Mouse (Mus musculus): ENCODE data around the gene Iqch.

Iqch gene

DNA sequence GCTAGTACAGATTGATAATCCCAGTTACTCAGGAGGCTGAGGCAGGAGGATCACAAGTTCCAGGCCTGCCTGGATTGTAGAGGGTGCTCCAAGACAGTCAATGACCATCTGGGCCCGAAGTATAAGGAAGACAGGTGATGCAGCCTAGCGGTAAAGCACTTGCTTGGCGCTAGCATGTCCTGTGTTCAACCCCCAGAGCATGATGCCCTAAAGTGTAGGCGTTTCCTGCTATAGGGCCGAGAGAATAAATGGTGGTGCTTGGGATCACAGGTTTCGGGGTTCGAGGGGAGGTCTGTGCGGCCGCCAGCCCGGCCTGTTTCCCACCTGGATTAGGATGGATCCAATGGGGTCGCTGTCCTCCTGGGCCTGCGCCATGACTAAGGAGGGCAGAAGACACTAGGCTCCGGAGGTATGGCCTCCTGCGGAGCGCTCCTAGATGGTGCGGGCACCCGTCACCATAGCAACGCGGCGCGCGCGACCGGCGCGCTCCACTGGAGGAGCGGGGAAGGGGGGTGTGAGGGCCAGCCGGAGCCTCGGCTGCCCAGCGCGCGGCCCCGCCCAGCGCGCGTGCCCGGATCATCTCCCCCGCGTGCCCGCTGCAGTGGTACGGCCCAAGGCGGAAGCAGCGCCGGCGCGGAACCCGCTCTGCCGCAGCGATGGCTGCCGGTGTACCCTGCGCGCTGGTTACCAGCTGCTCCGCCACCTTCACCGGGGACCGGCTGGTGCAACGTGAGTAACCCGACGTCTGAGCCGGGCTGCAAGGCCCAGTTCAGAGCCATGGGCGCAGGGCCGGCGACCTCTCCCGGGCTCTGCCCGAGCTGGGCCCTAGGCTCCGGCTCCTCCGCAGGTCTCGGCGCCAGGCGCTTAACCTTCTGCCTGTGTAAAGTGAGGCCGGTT is at the start of gene Iqch, which contains the start of gene Aagab:
Gene Iqch, minus strand, starts transcription at position 451 of the 897 bp plus-strand sequence.
Gene Aagab, plus strand, starts transcription at position 618 of the 897 bp plus-strand sequence.
- DNase-seq (ENCODE audit: low read depth in 1 of 2, low spot score in 2 of 2) = peak; percentile 94 to 96

DNA sequence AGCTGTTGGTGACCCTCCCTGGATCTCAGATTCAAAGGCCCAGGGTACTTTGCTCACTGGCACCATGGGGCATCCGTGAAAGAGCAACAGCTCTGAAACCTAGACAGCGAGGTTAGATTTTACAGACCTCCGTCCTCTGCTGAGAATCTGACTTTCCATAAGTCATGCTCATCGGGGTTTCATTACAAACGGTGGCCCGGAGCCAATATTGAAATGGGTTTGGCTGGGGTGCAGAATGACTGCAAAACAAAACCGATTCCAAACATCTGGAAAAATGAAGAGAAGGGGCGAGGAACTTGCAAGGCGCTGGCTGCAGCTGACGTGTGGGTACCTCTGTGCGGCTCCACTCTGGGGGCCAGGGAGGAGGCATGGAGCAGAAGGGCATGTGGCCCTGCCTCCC is 49.3 kb upstream of the Iqch start:
- DNase-seq (ENCODE audit: low read depth in 1 of 2, low spot score in 2 of 2) = no peak

DNA sequence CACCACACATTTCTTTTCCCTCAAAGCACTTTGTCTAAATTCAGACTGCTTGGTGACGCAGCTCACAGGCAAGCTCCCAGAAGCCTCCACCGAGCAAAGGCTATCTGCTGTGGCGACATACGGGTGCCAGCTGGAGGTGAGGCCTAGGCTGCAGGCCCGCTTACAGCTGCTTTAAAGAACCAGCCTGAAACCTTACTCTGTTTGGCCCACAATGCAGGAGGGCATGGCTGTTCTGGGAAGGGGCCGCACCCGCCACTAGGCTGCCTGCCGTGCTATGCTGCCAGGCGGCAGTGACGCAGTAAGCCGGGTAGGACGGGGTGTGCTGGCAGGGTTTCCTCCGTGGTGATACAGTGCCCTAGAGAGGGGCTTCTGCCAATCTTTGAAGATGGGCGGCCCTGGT is 48.6 kb upstream of the Iqch start:
- DNase-seq (ENCODE audit: low read depth in 1 of 2, low spot score in 2 of 2) = no peak

DNA sequence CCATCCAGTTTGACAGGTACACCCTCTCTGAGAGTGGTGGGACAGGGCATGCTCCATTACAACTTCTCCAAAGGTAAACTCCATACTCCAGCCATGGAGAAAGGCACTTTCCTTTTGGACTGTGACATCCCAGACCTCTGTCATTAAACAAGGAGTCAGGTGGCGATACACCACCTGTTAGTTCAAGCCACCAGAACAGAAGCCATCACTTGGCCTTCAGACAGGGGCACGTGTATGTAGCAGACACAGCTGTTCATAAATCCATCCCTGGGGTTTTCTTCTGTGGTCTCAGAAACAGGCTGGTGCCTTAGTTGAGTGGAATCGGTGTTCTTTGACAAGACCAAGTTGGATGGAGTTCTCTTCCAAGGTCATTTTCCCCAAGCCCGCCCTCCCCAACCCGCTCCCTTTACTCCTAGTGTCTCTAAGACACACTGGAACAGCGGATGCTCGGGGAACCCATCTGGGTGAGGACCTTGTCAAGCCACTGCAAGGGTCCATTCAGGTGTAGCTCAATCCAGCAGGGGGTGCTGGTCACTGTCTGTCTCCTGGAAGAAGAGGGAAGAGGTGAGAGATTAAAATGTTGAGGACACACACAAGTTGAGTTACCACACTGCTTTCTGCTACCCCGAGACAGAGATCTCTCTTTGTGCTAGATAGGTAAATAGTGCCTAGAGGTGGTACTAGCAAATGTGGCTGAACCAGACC is 47.7 kb upstream of the Iqch start:
- DNase-seq (ENCODE audit: low read depth in 1 of 2, low spot score in 2 of 2) = no peak

DNA sequence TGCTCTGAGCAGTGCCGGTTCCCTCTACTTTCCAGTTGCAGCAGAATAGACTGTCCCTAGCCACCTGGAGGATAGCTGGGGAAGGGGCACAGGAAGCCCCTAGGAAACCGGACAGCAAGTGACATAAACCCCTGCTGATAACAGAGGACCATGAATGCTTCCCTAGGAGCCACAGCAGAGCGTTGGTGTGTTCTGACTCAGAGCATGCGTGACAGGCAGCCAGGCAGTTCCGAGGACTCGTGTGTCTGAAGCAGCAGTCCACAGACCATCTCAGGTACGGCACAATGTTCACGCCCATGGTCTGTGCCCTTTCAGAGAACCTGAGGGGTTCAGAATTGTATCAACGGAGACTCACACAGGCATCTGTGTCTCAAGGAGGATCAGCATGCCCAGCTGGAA is 46.2 kb upstream of the Iqch start:
- DNase-seq (ENCODE audit: low read depth in 1 of 2, low spot score in 2 of 2) = no peak

DNA sequence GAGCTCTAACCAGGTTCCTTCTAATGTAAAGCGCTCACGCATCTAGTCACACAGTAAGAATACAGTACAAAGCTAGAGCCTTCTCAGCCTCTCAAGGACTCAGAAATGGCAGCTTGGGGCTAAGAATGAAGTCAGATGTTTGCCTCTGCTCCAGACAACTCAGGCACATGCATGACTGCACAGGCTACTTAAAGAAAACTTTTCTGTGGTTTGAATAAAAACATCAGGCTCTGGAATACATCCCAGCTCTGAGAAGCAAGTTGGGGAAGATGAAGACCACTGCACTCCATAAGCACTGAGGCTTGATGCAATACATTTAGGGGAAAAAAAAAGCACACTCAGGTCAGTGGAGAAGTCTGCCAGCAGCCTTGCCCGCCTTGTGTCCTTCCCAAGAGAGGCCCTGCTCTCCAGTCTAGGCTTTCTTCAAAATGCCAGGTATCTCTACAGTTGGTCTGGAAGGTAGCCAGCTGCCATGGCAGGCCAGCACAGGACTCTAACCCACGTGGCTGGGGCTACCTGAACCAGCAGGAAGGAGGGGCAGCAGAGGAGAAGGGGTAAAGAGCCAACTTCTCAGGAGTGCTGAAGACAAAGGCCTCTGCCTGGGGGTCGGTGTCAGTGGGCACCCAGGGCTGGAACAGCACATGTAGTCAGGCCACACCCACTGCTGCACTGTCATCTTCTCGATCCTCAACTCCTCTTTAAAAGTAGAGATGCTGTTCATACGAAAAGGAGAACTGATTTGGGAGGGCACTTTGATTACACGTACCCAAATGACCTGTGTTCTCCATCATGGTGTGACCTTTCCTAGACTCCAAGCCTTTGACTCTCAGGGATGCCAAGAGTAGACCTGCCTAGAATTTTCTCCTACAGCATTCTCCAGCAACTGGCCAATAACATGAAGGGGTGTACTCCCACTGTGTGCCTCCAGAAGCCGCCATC is 45.6 kb upstream of the Iqch start:
- no peak for DNase-seq (ENCODE audit: low read depth in 1 of 2, low spot score in 2 of 2)

DNA sequence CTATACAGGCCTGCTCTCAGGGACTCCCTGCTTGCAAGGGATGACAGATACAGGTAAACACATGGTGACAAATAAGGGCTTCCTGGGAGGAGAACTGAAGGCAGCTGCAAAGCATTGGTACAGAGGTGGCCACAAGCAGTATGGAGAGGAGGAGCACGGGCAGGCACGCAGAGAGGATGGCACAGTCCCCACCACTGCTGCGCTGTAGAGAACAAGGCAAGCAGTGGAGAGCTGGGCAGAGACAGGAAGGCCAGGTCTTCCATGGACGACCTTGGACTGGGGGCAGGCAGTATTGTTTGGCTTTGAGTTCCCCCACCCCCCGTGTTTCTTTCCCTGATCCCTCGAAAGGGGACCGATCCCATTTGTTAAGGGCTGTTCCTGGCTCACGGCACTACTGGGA is 42.8 kb upstream of the Iqch start:
- DNase-seq (ENCODE audit: low read depth in 1 of 2, low spot score in 2 of 2) = no peak

DNA sequence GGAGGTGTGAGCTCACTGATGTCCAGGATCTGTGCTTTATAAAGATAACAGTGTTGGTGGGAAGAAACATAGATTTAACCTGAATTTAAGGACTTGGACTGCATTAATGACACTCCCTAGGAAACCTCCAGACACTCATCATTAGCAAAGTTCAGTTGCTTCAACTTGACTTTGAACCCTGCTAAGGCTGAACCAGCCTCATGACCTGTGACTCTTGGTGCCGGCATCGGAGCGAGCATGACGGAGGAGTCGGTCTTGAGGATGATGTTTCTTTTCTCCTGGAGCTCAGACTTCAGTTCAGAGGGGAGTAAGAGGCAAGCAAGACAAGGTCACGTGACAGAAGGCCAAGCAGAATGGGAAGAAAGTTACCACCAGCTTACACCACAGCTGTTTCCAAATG is 41.7 kb upstream of the Iqch start:
- no peak for DNase-seq (ENCODE audit: low read depth in 1 of 2, low spot score in 2 of 2)

DNA sequence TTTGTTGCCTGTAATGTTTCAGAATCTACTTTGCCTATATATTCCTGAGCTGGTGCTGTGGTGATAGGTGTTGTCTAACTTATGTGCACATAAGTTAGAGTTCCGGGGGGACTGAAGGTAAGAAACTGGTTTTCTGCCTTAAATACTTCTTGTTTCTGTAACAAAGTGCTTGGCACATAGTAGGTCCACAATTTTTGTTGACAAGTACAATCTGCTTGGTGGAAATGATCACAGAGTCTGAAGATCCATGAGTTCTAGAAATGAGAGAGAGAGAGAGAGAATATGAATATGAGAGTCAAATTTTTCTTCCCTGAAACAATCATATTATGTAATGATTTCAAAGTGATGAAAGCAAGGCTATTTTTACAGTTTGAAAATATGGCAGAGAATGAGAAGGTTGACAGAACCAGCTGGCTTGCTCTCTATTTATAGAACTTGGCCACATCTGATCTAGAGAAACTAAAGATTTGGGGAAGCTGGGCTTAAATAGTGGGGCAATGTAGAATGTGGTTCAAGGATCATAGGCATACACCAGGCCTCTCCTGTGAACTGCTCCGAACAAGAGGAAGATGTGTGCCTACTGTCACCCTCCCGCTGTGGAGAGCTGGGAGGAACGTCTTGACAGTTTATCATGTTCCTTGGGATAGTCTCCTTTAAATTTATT is 39.8 kb upstream of the Iqch start:
- peak; percentile 14 to 17 for DNase-seq (ENCODE audit: low read depth in 1 of 2, low spot score in 2 of 2)

DNA sequence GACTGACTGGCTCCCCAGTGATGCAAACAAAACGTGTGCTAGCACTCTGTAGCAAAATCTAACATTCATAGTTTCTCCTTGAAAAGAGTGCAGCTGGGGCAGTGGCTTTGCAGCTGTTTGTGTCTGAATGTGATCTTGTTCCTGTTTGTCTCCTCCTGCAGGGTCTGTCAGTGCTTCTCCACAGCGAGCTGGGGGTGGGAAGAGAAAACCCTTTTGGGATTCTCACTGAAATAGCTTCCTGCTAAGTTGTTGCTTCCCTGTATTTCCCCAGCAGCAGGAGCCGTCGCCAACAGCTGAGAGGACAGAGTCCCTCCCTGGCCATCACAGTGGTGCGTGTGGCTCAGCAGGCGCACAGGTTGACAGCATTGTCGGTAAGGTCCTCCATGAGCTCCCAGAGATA is 33.8 kb upstream of the Iqch start:
- DNase-seq (ENCODE audit: low read depth in 1 of 2, low spot score in 2 of 2) = no peak

DNA sequence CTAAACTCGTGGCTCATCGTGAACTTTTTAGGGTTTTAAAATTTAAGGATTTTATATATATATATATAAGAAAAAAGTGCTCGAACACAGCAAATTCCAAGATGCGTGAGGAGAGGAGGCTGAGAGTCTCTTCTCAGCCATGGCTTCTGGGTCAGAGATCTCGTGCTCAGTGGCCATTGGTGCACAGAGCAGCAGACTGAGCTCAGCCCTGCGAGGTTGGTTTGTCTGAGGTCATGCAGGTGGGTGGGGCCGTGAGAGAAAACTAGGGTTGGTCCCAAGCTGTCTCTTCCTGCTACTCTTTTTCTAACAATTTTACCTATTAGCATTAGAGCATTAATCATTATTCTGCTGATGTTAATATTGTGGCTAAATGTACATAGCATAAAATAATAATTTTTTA is 31.0 kb upstream of the Iqch start:
- no peak for DNase-seq (ENCODE audit: low read depth in 1 of 2, low spot score in 2 of 2)

DNA sequence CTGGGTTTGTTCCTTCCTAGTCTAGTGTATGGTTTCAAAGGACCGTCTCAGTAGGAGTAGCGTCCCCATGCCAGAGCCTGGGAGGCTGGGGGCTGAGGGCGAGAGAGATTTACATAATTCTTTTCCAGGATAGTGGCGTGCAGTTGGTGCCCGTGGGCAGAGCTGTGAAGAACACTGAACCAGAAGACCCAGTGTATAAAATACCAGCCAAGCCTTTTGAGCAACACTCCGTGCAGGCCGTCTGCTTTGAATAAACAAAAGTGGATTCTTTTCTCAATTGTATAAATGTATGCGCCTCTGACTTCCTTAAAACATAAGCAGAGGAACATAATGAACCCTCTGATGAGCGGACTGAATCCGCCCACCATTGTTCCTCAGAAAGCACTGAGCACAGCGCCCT is 30.6 kb upstream of the Iqch start:
- no peak for DNase-seq (ENCODE audit: low read depth in 1 of 2, low spot score in 2 of 2)

DNA sequence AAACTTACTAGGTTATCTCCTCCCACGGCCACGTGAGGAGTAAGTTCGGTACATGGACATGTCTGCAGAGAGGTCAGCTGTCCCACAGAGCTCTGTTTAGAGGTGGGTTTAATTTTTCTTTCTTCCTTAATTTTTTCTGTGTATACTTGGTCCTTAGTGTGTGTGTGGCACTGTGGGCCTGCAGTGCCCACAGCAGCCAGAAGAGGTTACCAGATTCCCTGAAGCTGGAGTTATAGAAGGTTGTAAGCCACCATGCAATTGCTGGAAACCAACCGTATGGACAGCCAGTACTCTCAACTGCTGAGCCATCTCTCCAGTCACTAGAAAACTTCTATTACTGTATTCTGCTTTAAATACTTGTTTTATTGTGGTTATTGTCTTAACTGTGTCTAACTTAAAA is 29.8 kb upstream of the Iqch start:
- no peak for DNase-seq (ENCODE audit: low read depth in 1 of 2, low spot score in 2 of 2)

DNA sequence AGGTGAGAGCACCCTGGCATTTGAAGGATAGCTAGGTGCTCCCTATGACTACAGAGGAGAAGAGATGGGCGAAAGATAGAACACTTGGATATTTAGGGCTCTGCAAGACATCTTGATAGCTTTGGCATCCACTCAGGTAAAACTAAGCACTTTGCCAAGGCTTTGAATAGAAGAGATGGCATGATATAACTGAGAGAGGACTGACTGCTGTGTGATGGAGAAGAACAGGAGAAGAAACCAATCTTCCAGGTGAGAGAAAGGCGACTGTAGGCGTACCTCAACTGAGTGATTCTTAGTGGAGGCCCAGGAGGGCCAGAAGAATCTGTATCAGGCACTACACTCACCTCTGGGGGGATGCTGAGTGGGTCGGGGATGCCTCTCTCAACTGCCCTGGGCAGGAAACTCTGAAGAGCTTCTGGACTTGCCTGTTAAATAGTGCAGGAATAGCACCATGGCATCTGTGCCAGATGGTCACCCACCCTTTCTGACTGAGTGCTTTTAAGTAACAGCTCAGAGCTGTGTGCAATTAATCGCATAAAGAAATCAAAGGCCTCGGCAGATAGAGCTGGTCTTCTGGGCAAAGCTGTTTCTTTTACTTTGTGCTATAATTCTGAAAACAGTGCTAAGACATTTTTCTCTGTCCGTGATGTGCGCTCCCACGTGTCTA is 22.9 kb upstream of the Iqch start:
- no peak for DNase-seq (ENCODE audit: low read depth in 1 of 2, low spot score in 2 of 2)

DNA sequence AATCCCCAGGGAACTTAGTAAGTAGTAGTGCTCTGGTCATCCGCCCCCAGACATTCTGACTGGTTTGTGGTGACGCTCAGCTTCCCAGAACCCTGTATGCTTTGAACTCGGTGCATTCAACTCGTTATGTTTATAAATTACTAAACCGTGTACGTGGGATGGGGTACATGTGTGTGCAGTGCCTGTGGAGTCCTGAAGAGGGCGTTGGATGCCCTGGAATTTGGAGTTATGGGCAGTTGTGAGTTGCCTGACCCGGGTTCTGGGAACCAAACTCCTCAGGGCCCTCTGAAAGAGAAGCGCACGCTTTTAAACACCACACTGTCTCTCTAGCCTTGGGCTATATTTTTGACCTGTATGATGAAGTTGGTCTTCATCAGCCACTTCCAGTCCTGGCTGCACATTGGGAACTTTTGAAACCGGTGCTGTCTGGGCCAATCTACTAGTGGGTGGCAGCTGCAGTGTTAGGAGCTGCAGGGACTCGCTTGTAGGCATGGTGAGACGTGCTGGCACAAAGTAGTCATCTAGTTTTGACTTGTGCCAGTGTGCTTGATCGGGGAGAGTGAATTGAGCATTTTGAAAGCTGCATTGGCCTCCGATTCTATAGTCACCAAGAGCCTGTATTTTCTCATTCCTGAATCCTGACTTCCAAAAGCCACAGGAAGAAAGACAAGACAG is 21.7 kb upstream of the Iqch start:
- no peak for DNase-seq (ENCODE audit: low read depth in 1 of 2, low spot score in 2 of 2)

DNA sequence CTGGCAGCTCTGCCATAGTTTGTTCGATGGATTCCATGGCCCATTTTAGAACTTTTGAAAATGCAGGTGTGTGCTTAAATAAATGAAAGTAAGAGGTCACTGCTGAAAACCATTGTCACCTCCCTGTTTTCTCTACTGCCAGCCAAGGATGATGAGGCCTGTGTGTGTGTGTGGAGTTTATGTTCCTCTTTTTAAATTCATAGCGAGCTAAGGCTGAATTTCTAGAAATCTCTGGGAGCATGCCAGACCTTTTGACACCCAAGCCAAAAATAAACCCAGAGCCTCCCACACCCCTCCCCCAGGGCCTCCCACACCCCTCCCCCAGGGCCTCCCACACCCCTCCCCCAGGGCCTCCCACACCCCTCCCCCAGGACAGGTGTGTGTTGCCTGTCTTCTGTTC is 15.7 kb upstream of the Iqch start:
- no peak for DNase-seq (ENCODE audit: low read depth in 1 of 2, low spot score in 2 of 2)

DNA sequence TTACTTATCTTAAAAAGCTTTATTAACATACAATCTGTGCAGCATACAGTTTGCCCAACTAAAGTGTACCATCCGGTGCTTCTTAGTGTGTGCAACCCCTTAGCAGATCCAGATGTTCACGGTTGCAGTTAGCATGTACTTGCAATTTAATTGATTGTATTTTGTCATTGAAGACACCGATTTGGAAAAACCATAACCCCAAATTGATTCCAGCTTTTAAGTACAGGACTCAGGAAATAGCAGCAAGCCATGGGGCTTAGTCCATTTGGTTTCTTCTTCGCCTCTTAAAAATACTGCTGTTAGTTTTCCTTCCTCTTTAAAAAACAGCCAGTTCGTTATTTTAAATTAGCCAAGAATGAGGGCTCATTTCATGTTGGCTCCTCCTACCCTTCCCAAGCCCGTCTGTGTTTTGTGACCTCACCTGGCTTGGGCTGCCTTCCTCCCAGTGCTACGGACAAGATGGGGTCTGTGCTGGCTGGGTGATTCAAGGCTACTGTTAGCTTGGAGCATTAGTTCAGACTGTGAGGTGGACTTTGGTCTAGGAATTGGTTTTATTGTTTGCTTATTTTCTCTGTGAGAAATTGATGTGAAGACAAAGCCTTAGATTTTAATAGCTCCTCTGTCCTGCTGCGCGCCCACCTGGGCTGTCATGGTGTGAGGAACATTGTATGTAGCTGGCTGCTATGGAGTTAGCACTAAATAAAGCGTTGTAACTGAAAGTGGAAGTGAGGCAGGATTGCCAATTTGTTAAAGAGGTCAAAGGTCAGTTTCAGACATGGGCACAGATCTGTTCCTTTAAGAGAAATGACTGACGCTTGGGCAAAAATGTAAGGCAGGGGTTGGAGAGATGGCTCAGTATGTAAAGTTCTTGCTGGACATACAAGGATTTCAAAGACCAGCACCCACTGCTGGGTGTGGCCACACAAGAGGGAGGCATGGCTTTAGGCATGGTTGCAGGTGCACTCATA is 12.0 kb upstream of the Iqch start:
- DNase-seq (ENCODE audit: low read depth in 1 of 2, low spot score in 2 of 2) = no peak

DNA sequence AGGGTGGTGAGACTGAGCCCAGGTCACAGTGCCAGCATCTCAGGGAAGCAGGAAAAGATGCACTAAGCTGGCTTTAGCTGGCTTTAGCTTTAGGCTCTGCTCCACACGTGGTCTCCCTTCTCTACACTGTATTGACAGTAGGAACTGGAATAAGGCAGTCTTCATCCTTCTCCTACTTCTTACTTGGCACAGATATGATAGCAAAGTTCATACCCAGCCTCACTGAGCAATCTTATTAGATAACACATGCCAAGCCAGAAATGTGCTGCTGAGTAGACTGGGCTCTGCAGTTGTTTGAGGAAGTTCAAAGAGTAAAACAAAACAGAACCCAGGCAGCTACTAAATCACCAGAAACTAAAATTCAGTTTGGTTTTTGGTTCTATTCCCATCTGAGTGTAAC is 11.3 kb upstream of the Iqch start:
- no peak for DNase-seq (ENCODE audit: low read depth in 1 of 2, low spot score in 2 of 2)

Measured in monocyte, adult 2 months (primary cell).